Mouse (Mus musculus): ENCODE measurements around the gene Stxbp5. TPM values are rescaled to one million over a fixed set of nuclear protein-coding genes. Genes with fewer than 3 reads are reported as not detected.

Stxbp5 gene
- total and polyA plus RNA-seq, 3 experiments = 9.8 to 20.1 (median 11.2) TPM

GRCm38 (mm10) chr10:9785651-9786050 lies 115.2 kb downstream of the Stxbp5 start:
- DNase-seq (ENCODE audit: extremely low read depth) = no peak
- H3K27ac ChIP-seq (ENCODE audit: insufficient read depth, low read depth) = no peak overlapping the region
- H3K9me3 ChIP-seq (replicated peaks; ENCODE audit: low read length) = no peaks in the 10 kb centered on the region
- H3K4me3 ChIP-seq (replicated peaks in 1 of 3; ENCODE audit: low read depth in 2 of 3, low read length in 2 of 3, poor library complexity in 1 of 3) = no peak overlapping the region
- no peak for TF ChIP-seq RCOR1 (conservative IDR thresholded peaks at IDR 0.05; ENCODE audit: low read depth, low read length)
- TF ChIP-seq CHD2 (IDR thresholded peaks at IDR 0.05; ENCODE audit: low read length) = no peak
- no peak for TF ChIP-seq ZKSCAN1 (IDR thresholded peaks at IDR 0.05; ENCODE audit: borderline replicate concordance, low read depth, low read length)
- no peak for TF ChIP-seq SIN3A (IDR thresholded peaks at IDR 0.05; ENCODE audit: low read length)
- no peak for TF ChIP-seq BHLHE40 (IDR thresholded peaks at IDR 0.05; ENCODE audit: low read depth, low read length)
- no peak for TF ChIP-seq POLR2A (IDR thresholded peaks at IDR 0.05; ENCODE audit: low read depth, low read length)
- TF ChIP-seq KAT2A (IDR thresholded peaks at IDR 0.05; ENCODE audit: insufficient replicate concordance, low read length) = no peak
- TF ChIP-seq ETS1 (conservative IDR thresholded peaks at IDR 0.05; ENCODE audit: low read depth, low read length) = no peak
- TF ChIP-seq RAD21 (IDR thresholded peaks at IDR 0.05; ENCODE audit: low read depth, low read length) = no peak
- no peak for TF ChIP-seq HCFC1 (IDR thresholded peaks at IDR 0.05; ENCODE audit: low read depth, low read length)
- no peak for TF ChIP-seq PAX5 (IDR thresholded peaks at IDR 0.05; ENCODE audit: low read length)
- TF ChIP-seq ZMIZ1 (IDR thresholded peaks at IDR 0.05; ENCODE audit: low read depth, low read length) = no peak
- TF ChIP-seq ZC3H11A (IDR thresholded peaks at IDR 0.05; ENCODE audit: low read depth, low read length) = no peak
- no peak for TF ChIP-seq MAZ (IDR thresholded peaks at IDR 0.05; ENCODE audit: low read depth, low read length)
- in situ Hi-C loops (cut with MboI; ENCODE audit: low pct_ligation_motif_present, low pct_unique_long_range_greater_than_20kb, low sequenced_read_pairs) (no loop called here), dilution Hi-C loops (cut with MboI; ENCODE audit: extremely low pct_ligation_motif_present, extremely low pct_unique_long_range_greater_than_20kb, low sequenced_read_pairs) (no loop called here)
- no peaks in the 10 kb centered on the region for H3K27me3 ChIP-seq (replicated peaks)
- H3K4me2 ChIP-seq (ENCODE audit: insufficient read depth, low read depth, poor library complexity, severe bottlenecking) = no peak overlapping the region
- no peak overlapping the region for H3K9ac ChIP-seq (ENCODE audit: insufficient read depth, low read depth)
- no peaks in the 10 kb centered on the region for H3K4me1 ChIP-seq (ENCODE audit: control insufficient read depth in 1 of 2, insufficient read depth in 2 of 2)
- H3K36me3 ChIP-seq (replicated peaks in 1 of 2; ENCODE audit: control insufficient read depth in 1 of 2, insufficient read depth in 1 of 2, low read length in 1 of 2) = peaks cover 9 to 33% of the 10 kb centered on the region in 2 experiments
- H3K79me2 ChIP-seq (replicated peaks; ENCODE audit: control insufficient read depth, extremely low read depth, insufficient read depth, poor library complexity, severe bottlenecking) = no peaks in the 10 kb centered on the region

- no peak for TF ChIP-seq MAX (IDR thresholded peaks at IDR 0.05; ENCODE audit: low read length)
- Histone ChIP-seq H3K4me3 (replicated peaks in 1 of 3; ENCODE audit: low read depth in 2 of 3, low read length in 2 of 3, poor library complexity in 1 of 3) (no peak overlapping the region), H3K4me1 (ENCODE audit: control insufficient read depth in 1 of 2, insufficient read depth in 2 of 2) (no peaks in the 10 kb centered on the region), H3K27ac (ENCODE audit: insufficient read depth, low read depth) (no peak overlapping the region), H3K9ac (ENCODE audit: insufficient read depth, low read depth) (no peak overlapping the region), H3K4me2 (ENCODE audit: insufficient read depth, low read depth, poor library complexity, severe bottlenecking) (no peak overlapping the region), H3K27me3 (replicated peaks) (no peaks in the 10 kb centered on the region), H3K36me3 (replicated peaks in 1 of 2; ENCODE audit: control insufficient read depth in 1 of 2, insufficient read depth in 1 of 2, low read length in 1 of 2) (peaks cover 6 to 35% of the 10 kb centered on the region in 2 experiments), H3K9me3 (replicated peaks; ENCODE audit: low read length) (no peaks in the 10 kb centered on the region), H3K79me2 (replicated peaks; ENCODE audit: control insufficient read depth, extremely low read depth, insufficient read depth, poor library complexity, severe bottlenecking) (no peaks in the 10 kb centered on the region)
- in situ Hi-C loops (cut with MboI; ENCODE audit: low pct_ligation_motif_present, low pct_unique_long_range_greater_than_20kb, low sequenced_read_pairs) = no loop called here
- dilution Hi-C loops (cut with MboI; ENCODE audit: extremely low pct_ligation_motif_present, extremely low pct_unique_long_range_greater_than_20kb, low sequenced_read_pairs) = no loop called here
- DNase-seq (ENCODE audit: extremely low read depth) = no peak
Measured at GRCm38 (mm10) chr10:9779864-9780263, 121.0 kb downstream of the Stxbp5 start.

- no peak overlapping the region for H3K9ac ChIP-seq (ENCODE audit: insufficient read depth, low read depth)
- dilution Hi-C loops (cut with MboI; ENCODE audit: extremely low pct_ligation_motif_present, extremely low pct_unique_long_range_greater_than_20kb, low sequenced_read_pairs) (no loop called here), in situ Hi-C loops (cut with MboI; ENCODE audit: low pct_ligation_motif_present, low pct_unique_long_range_greater_than_20kb, low sequenced_read_pairs) (loop anchor here (25.0 kb wide), 1 partner anchor 183 kb away; no protein-coding TSS in a partner anchor)
- no peak overlapping the region for H3K4me3 ChIP-seq (replicated peaks in 1 of 3; ENCODE audit: low read depth in 2 of 3, low read length in 2 of 3, poor library complexity in 1 of 3)
- TF ChIP-seq EP300 (IDR thresholded peaks at IDR 0.05; ENCODE audit: low read length) = no peak
- no peaks in the 10 kb centered on the region for H3K9me3 ChIP-seq (replicated peaks; ENCODE audit: low read length)
- DNase-seq (ENCODE audit: extremely low read depth) = no peak
- H3K27me3 ChIP-seq (replicated peaks) = no peaks in the 10 kb centered on the region
- no peak overlapping the region for H3K27ac ChIP-seq (ENCODE audit: insufficient read depth, low read depth)
- H3K4me1 ChIP-seq (ENCODE audit: control insufficient read depth in 1 of 2, insufficient read depth in 2 of 2) = no peaks in the 10 kb centered on the region
- no peak overlapping the region for H3K4me2 ChIP-seq (ENCODE audit: insufficient read depth, low read depth, poor library complexity, severe bottlenecking)
- H3K36me3 ChIP-seq (replicated peaks in 1 of 2; ENCODE audit: control insufficient read depth in 1 of 2, insufficient read depth in 1 of 2, low read length in 1 of 2) = peaks cover 30 to 59% of the 10 kb centered on the region in 2 experiments
- no peaks in the 10 kb centered on the region for H3K79me2 ChIP-seq (replicated peaks; ENCODE audit: control insufficient read depth, extremely low read depth, insufficient read depth, poor library complexity, severe bottlenecking)
Measured at GRCm38 (mm10) chr10:9770261-9770660, 130.6 kb downstream of the Stxbp5 start.
